Mouse (Mus musculus): ENCODE results near the gene Cyp27b1.

DNA sequence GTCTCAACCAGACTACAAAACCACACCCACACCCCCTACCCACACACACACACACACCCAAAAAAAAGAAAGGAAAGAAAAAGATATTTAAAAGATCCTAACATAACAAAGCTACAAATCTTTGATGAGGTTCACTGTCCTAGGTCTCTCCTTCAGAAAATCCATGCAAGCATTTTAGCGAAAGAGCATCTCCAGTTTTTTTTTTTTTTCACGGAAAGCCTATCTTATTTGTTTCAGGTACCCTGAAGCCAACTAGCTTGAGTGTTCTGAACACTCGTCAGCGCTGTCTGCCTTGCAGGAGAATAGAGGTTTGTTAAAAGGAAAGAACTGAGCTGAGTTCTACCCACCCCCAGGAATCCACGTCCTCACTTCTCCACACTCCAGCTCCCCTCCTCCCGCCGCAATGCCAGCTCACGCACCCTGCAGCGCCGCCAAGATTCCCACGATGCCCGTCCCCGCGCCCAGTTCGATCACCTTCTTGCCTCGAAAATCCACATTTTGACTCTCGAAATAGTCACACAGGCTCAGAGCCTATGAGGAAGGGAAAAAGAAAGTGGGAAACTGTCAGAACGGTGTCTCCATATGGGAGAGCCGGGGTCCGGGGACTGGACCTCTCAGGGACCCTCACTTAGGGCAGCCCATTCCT, 7.4 kb upstream of the Cyp27b1 start:
- TF ChIP-seq CTCF (IDR thresholded peaks at IDR 0.05; ENCODE audit: borderline replicate concordance, insufficient read depth, low read depth, low read length) = no peak
- no peak for TF ChIP-seq POLR2A (IDR thresholded peaks at IDR 0.05; ENCODE audit: borderline replicate concordance, insufficient read depth, low read length)
